Mouse (Mus musculus) liver, embryonic 14.5 days (tissue): Measurements from ENCODE around the gene Gm33543.

ENCODE experiments used
- CTCF ChIP-seq: IDR thresholded peaks from 2 replicates; pipeline ENCODE4 v1.5.1; 2016; ENCODE audit warnings: antibody characterized with exemption, low read depth, control low read depth
- EP300 ChIP-seq: IDR thresholded peaks from 2 replicates; pipeline ENCODE4 v1.6.1; 2016; ENCODE audit warnings: antibody characterized with exemption, low read depth

GRCm38 (mm10) chr10:95839036-95839435 is 3.7 kb downstream of the Gm33543 start:
- TF ChIP-seq CTCF (no peak), EP300 (no peak)
